Mouse (Mus musculus) layer of hippocampus, postnatal 36 days (tissue): Measurements from ENCODE around the gene Sprr2a1. TPM values are rescaled to one million over a fixed set of nuclear protein-coding genes. Genes with fewer than 3 reads are reported as not detected.
"Not testable (repeated sequence)": the region's sequence is repeated elsewhere in the genome, so short reads cannot be mapped to it uniquely, and the experiment has no call there.

ENCODE experiments used
- DNase-seq, 2 experiments: peaks; one replicate each; pipeline ENCODE4 v3.0.0; 2022
- total RNA-seq, 2 experiments: library from RNA; stranded (reverse); gene quantifications; 2 replicates each; pipeline ENCODE4 v1.2.3; 2021

Gene Sprr2a1
- total RNA-seq: not detected

DNA sequence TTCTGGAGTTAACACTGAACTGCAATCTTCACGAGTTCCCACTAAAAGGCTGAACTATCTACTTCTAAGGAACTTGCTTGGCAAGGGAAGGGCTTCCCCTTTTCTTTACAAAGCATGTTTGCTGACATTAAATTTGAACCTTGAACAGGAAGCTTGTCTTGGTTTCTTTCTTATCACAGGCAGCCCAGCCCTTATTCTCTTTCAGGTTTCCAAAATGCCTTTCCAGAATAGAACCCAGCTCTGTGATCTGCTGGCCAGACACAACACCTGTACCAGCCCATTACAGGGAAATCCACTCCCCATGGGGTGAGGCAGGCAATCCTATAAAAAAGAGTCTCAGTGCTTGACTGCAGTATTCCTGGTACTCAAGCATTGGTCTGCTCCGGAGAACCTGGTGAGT lies at the start of gene Sprr2a1, which contains the start of gene Sprr2a2:
Sprr2a1 (plus strand) TSS at position 231 of the 400 bp plus-strand sequence.
Sprr2a2 (plus strand) TSS at position 352 of the 400 bp plus-strand sequence.
- DNase-seq: not testable (repeated sequence)

DNA sequence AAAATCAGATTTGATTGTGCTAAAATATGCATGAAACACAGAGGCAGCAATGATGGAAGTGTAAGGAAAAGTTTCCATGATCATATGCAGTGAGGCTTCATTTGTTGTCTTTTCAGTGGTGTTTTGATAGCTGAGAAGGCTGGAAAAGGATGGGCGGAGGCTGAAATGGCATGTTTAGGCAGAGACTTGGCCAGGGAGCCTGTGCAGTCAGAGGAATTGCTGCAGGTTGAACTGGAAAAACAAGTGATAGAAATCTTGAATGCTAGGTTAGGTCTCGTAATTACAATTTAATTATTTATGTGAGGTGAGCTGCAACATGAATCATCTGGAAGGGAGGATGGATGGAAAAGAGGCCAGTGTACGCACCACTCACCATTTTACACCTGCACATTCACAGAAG lies 45.8 kb upstream of the Sprr2a1 start:
- DNase-seq: no peak

DNA sequence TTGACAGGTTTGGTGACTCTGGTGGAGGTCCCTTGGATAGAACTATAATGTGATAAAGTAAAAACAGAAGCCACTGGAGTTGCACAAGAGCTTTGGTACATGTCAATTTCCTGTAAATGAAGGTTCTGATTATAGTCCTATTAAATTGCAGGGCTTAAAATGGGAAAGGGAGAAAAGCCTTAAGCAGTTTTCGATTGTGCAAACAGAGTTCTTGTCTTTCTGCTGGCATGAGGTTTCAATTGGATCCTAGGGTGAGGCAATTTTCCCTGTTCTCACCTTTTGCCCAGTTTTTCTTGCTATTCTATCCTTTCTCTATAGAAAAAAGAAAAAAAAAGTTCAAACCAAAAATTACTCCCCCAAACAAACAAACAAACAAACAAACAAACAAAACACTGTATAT lies 38.7 kb upstream of the Sprr2a1 start:
- no peak for DNase-seq

DNA sequence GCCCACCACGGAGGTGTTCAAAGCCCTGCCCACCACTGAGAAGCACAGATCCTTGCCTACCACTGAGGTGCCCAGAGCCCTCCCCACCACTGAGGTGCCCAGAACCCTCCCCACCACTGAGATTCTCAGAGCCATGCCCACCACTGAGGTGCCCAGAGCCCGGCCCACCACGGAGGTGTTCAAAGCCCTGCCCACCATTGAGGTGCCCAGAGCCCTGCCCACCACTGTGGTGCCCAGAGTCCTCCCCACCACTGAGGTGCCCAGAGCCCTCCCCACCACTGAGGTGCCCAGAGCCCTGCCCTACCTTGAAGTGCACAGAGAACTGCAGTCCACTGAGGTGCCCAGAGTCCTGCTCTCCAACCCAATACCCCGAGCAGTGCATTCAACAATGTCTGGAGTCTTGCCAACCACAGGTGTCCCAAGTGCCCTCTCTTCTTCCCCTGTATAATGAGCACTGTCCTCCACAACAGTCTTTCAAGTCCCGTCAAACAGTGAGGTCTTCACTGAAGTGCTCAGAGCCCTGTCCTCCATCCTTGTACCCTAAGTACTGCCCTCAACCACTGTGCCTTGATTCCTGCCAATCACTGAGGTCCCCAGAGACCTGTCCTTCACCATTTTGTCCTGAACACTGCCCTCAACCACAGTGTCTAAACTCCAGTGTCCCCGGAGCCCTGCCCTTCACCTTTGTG lies 19.9 kb upstream of the Sprr2a1 start:
- no peak for DNase-seq

DNA sequence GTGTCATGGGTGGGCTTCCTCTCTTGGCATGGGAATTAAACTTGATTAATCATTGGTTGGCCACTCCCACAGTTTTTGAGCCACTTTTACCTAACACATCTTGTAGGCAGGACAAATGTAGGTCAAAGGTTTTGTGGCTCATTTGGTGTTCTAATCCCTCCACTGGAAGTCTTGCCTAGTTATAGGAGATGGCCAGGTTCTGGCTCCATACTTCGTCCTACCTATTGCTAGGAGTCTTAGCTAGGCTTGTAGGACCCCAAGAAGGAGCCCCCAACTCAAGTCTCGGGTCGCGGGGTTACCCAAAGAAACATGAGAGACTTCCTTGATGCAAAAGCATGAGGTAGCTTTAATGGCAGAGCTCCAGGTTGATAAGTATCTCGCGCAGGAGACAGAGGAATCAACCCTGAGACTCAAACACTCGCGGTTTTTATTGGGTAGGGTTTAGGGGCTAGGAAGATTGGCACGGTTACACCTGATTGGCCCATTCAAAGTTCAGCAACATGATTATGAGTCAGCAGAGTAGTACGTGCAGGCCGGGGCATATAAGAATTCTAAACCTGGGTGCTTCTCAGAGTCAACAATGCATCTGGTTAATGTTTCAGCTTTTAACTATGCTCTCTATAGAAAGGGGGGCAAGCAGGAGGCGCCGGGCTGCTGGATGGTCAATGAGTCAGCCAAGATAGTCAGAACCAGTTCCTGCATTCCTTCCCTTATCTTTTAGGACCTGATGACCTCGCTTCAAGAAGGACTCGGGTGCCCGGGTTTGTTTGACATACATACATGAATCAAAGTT lies 4.3 kb upstream of the Sprr2a1 start:
- DNase-seq: not testable (repeated sequence)

DNA sequence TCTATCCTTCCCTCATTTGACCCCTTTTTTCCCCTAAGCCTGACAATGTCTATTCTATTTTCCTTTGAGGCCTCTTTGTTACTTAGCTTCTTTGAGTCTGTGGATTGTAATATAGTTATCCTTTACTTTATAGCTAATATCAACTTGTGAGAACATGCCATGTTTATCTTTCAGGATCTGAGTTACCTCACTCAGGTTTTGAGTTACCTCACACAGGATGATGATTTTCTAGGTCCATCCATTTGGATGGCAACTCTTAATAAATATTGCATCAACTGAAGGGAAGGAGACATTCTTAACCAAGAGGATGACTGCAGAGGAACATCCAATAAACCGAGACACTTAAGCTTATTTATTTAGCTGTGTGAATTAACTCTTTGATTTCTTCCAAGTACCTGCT lies 3.5 kb upstream of the Sprr2a1 start:
- not testable (repeated sequence) for DNase-seq

DNA sequence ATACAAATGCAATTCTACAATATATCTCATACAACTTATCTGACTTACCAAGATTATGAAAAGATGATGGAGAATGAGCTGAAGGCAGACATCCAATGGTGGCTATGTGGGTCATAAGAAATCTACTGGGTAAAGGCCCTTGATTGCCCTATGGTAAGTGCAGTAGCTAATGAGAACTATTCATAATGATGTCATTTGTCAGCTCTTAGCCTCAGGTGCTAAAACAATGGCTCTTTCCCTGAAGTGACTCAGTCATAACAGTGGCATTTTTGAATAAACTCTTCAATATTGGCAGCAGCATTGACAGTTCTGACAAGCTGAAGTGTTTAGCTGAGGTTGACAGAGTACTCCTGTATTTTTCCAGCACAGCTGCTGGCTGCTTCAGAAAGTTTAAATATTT lies 1.9 kb upstream of the Sprr2a1 start:
- not testable (repeated sequence) for DNase-seq

DNA sequence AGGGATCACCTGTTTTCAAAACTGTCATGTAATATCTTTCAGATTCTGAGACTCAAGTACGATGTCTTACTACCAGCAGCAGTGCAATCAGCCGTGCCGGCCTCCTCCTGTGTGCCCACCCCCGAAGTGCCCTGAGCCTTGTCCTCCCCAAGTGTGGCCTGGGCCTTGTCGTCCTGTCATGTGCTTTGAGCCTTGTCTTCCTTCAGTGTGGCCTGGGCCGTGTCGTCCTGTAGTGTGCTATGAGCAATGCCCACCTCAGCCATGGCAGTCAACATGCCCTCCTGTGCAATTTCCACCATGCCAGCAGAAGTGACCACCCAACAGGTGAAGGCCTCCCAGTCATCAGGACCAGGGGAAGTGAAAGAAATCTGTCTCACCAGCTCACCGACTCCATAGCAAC lies 3.4 kb downstream of the Sprr2a1 start:
- not testable (repeated sequence) for DNase-seq

DNA sequence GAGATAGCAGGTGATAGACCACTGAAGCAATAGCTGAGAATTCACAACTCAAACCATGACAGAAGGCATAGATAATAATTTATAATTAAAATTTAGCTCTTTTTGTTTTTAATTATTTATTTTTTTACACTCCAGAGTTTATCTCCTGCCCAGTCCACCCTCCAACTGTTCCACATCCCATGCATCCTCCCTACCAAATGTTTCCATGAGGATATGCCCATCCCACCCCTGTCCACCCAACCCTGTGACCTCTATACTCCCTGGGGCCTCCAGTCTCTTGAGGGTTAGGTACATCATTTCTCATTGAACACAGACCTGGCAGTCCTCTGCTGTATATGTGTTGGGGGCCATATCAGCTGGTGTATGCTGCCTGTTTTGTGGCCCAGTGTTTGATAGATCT lies 8.1 kb downstream of the Sprr2a1 start:
- DNase-seq: not testable (repeated sequence)

DNA sequence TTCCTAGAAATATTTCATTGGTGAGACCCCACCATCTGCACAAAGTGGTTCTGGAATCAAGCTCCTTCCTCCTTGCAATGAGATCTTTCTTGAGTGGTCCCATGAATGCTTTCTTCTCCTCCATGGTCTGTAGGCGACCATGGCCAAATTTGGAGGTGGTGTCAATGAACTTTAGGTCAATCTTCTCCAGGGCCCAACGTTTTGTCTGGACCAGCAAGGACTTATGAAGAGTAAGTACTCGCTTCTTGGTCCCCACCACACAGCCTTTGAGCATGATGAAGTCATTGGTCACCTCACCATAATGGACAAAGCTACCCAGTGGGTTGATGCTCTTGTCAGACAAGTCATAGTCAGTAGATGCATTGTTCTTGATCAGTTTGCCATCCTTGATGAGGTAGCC lies 11.8 kb downstream of the Sprr2a1 start:
- peak in 1 of 2 experiments; percentile 1 for DNase-seq

DNA sequence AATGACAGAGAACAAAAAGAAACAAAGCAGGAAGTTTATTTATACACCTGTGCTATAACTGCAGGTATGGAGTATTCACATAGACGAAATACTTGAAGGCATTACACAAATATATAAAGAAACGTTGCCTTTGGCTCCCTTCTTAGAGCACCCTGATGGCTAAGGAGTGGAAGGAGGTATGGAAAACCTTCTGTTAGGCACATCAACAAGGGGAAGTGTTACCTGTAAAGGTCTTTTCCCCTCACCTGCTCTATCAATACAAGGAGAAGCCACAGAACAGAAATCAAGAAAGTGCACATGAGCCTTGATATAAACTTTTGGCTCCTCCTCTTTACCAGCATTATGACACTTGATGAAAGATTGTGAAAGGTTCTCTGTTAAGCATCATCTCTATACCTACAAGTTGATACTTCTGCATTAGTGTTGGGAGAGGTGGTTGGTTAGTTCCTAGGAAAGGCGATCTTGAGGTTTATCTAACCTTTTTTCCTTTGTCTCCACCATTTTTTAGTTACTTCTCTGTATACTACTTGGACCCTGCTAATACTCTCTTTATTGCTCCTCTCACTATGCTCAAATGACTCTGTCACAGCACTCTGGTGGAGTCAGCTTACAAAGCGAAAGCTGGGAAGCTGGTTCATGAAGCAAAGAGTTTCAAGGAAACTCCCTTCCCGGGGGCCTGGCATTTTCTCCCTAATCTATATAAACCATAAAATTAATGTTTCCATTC lies 21.0 kb downstream of the Sprr2a1 start:
- not testable (repeated sequence) for DNase-seq

DNA sequence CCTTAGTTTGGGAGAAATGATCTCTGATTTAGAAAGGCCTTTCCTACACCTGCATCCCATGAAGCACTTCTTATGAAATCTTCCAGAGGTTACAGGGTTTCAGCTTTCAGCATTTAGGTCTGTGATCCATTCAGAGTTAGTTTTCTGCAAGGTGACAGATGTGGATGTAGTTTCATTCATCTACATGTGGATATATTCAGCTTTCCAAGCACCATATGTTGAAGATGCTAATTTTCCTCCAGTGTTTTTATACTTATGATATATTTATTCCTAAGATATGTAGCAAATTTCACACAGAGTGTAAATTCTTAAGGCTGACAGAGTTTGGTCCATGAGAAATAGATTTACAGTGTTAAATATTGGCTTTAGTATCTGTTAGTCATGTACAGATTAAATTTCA lies 23.1 kb downstream of the Sprr2a1 start:
- DNase-seq: not testable (repeated sequence)

DNA sequence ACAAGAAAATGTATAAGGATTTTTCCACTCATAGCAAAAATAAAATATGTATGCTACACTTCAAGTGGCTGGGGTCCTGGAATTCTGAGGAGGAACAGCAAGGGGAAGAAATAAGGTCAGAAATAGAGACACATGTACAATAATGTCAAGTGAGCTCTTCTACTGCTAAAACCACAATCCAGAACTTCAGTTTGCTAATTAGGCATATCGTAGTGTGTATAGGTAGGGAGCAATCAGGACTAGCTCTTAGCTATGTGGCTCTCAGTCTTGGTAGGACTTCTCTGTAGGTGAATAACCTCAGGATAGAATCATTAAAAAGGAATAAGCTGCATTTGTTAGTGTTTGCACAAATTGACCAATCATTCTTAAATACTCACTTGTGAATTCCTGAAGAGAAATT lies 23.6 kb downstream of the Sprr2a1 start:
- DNase-seq: not testable (repeated sequence)

DNA sequence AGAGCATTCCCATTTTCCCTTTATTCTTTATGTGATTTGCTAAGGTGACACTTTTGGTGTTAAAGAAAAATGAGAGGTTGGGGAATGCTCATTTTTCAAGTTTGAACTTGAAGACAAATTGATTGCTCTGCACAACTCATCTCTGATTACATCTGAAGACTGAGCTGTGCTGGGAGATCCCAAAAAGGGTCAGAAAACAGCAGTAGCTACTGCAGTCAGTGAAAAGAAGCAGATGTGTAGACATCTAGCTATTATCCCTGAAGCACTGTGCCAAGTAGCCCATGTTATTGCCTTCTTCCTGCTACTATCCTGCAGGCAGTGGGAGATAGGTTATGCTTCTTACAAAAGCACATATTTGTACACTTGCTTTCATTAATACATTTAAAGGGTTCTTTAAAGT lies 29.2 kb downstream of the Sprr2a1 start:
- DNase-seq: not testable (repeated sequence)

DNA sequence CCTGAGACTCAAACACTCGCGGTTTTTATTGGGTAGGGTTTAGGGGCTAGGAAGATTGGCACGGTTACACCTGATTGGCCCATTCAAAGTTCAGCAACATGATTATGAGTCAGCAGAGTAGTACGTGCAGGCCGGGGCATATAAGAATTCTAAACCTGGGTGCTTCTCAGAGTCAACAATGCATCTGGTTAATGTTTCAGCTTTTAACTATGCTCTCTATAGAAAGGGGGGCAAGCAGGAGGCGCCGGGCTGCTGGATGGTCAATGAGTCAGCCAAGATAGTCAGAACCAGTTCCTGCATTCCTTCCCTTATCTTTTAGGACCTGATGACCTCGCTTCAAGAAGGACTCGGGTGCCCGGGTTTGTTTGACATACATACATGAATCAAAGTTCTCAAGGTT lies 30.6 kb downstream of the Sprr2a1 start:
- DNase-seq: not testable (repeated sequence)

DNA sequence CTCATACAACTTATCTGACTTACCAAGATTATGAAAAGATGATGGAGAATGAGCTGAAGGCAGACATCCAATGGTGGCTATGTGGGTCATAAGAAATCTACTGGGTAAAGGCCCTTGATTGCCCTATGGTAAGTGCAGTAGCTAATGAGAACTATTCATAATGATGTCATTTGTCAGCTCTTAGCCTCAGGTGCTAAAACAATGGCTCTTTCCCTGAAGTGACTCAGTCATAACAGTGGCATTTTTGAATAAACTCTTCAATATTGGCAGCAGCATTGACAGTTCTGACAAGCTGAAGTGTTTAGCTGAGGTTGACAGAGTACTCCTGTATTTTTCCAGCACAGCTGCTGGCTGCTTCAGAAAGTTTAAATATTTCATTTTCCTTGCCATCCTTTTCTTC lies 32.9 kb downstream of the Sprr2a1 start:
- DNase-seq: not testable (repeated sequence)

DNA sequence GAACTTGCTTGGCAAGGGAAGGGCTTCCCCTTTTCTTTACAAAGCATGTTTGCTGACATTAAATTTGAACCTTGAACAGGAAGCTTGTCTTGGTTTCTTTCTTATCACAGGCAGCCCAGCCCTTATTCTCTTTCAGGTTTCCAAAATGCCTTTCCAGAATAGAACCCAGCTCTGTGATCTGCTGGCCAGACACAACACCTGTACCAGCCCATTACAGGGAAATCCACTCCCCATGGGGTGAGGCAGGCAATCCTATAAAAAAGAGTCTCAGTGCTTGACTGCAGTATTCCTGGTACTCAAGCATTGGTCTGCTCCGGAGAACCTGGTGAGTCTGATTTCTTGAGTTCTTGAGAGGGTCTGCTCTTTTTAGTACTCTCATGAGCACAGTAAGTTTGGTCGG lies 34.9 kb downstream of the Sprr2a1 start:
- not testable (repeated sequence) for DNase-seq

DNA sequence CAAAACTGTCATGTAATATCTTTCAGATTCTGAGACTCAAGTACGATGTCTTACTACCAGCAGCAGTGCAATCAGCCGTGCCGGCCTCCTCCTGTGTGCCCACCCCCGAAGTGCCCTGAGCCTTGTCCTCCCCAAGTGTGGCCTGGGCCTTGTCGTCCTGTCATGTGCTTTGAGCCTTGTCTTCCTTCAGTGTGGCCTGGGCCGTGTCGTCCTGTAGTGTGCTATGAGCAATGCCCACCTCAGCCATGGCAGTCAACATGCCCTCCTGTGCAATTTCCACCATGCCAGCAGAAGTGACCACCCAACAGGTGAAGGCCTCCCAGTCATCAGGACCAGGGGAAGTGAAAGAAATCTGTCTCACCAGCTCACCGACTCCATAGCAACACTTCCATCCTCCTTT lies 38.3 kb downstream of the Sprr2a1 start:
- DNase-seq: not testable (repeated sequence)

DNA sequence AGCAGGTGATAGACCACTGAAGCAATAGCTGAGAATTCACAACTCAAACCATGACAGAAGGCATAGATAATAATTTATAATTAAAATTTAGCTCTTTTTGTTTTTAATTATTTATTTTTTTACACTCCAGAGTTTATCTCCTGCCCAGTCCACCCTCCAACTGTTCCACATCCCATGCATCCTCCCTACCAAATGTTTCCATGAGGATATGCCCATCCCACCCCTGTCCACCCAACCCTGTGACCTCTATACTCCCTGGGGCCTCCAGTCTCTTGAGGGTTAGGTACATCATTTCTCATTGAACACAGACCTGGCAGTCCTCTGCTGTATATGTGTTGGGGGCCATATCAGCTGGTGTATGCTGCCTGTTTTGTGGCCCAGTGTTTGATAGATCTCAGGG lies 42.9 kb downstream of the Sprr2a1 start:
- DNase-seq: not testable (repeated sequence)

DNA sequence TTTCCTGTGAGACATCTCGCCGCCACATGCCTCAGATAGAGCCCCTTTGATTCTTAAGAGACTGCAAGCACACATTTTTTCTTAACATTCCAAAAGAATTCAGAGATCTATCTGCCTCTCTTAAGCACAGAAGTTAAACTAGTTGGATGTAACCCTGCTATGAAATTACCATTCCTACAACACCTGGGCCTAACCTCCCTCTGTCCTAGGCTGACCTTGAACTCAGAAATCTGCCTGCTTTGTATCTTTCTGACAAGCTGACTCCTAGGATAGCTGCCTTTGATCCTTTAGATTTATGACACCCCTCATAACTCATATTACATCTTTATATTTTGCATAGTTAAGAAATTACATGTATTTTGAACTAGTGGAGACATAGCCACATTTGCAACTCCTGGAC lies 47.9 kb downstream of the Sprr2a1 start:
- not testable (repeated sequence) for DNase-seq
